Comparison of ENCODE assay signal across 24 mouse cellular contexts in the genomic region with DNA sequence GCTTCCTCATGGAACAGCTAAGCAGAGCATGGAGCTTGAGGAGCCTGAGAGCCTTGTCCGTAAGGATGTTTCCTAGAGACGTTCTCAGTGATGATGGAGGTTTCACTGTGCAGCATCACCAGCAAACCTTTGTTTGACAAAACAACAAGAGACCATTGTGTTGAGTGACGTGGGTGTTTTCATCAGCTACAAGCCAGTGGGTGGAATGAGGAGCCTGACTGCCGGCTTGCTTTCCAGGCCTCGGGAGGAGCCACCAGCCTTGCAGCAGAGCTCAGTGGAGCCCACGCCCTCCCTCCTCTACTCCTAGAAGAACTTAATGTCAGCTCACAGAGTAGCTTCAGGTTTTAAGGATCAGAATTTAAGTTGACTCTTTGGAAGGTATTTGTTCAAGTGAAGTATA. TPM values are rescaled to one million over a fixed set of nuclear protein-coding genes. Genes with fewer than 3 reads are reported as not detected.
DNase-seq lines count a peak whose midpoint lies in the region; ATAC-seq and TF ChIP-seq lines count a peak whose summit lies in the region.
"Had no signal": no experiment of that assay in that cellular context is flagged by ENCODE, and none has a peak within 500 bp of the region (broad histone marks: within the 10 kb centered on the region; RNA-seq: fewer than 3 reads in every experiment).

No protein-coding gene starts in this region.

- H3K27ac ChIP-seq in cerebellum, adult 2 months (ENCODE audit: insufficient read depth, low read length), result 0 out of 2 replicates have a peak overlapping the region, but pooled peaks have one; percentile 5
- peak overlapping the region; percentile 84 for H3K27ac ChIP-seq in layer of hippocampus, adult 2 months
- no peak overlapping the region for H3K27ac ChIP-seq in forebrain, embryonic 14.5 days (ENCODE audit: low read depth, low read length)
- H3K27ac ChIP-seq: forebrain, embryonic 10.5 days; hindbrain, embryonic 15.5 days; intestine, embryonic 15.5 days; liver, embryonic 13.5 days; midbrain, embryonic 12.5 days; stomach, postnatal 0 days had no signal

- 76% methylated on average over 6 of the region's 6 CpGs for WGBS in cerebellum, adult 2 months
- 76% methylated on average over 6 of the region's 6 CpGs for WGBS in forebrain, embryonic 14.5 days

- no peaks in the 10 kb centered on the region for H3K4me1 ChIP-seq in cerebellum, adult 2 months (ENCODE audit: control insufficient read depth, insufficient read depth, low read length)
- no peaks in the 10 kb centered on the region for H3K4me1 ChIP-seq in forebrain, embryonic 14.5 days (ENCODE audit: control insufficient read depth, insufficient read depth, low read length)
- H3K4me1 ChIP-seq: forebrain, embryonic 10.5 days; hindbrain, embryonic 15.5 days; intestine, embryonic 15.5 days; liver, embryonic 13.5 days; midbrain, embryonic 12.5 days had no signal

- no peak overlapping the region for H3K4me2 ChIP-seq in forebrain, embryonic 14.5 days (ENCODE audit: low read length)
- H3K4me2 ChIP-seq: heart, embryonic 11.5 days; hindbrain, embryonic 15.5 days; intestine, embryonic 15.5 days; liver, embryonic 13.5 days; midbrain, embryonic 12.5 days had no signal

- no peaks in the 10 kb centered on the region for H3K27me3 ChIP-seq in cerebellum, adult 2 months (ENCODE audit: control insufficient read depth, insufficient read depth, low read length)
- no peaks in the 10 kb centered on the region for H3K27me3 ChIP-seq in forebrain, embryonic 14.5 days (replicated peaks; ENCODE audit: control insufficient read depth, insufficient read depth, low read length)
- H3K27me3 ChIP-seq: hindbrain, embryonic 15.5 days; intestine, embryonic 15.5 days; liver, embryonic 13.5 days; midbrain, embryonic 12.5 days had no signal

- no peak overlapping the region for H3K4me3 ChIP-seq in cerebellum, adult 2 months (replicated peaks; ENCODE audit: insufficient read depth, low read depth, low read length)
- no peak overlapping the region; the same call in 1 of the 2 replicates for H3K4me3 ChIP-seq in layer of hippocampus, adult 2 months
- H3K4me3 ChIP-seq in forebrain, embryonic 14.5 days (ENCODE audit: low read depth, low read length), result no peak overlapping the region
- H3K4me3 ChIP-seq: forebrain, embryonic 10.5 days; hindbrain, embryonic 15.5 days; intestine, embryonic 15.5 days; liver, embryonic 13.5 days; midbrain, embryonic 12.5 days had no signal

- DNase-seq in cerebellum, adult 2 months, result no peak
- DNase-seq in cerebellum, adult 11-12 months, result no peak
- DNase-seq in layer of hippocampus, adult 2 months (ENCODE audit: low spot score in 2 of 2), result peak; percentile 53 to 73
- no peak for DNase-seq in layer of hippocampus, postnatal 25 days (ENCODE audit: extremely low spot score in 1 of 2, low spot score in 1 of 2)
- DNase-seq in right cerebral cortex, adult 2 months (ENCODE audit: low spot score in 2 of 2), result peak; percentile 48 to 69
- no peak for DNase-seq in right cerebral cortex, postnatal 4 days
- no peak for DNase-seq in forebrain, embryonic 14.5 days (ENCODE audit: low spot score)
- DNase-seq in B cell, adult 2 months, result no peak
- DNase-seq: adrenal gland, postnatal 25 days; cerebellum, postnatal 10 days; forebrain, postnatal 0 days; gastrocnemius, postnatal 14 days; heart, adult 11 months; kidney, adult 8-10 months; kidney, postnatal 10 days; liver, embryonic 13.5 days; lung, adult 2 months; lung, postnatal 14 days had no signal

- H3K9ac ChIP-seq in forebrain, embryonic 14.5 days (ENCODE audit: low read length), result no peak overlapping the region
- H3K9ac ChIP-seq: forebrain, postnatal 0 days; hindbrain, embryonic 15.5 days; intestine, embryonic 15.5 days; liver, embryonic 13.5 days; midbrain, embryonic 12.5 days had no signal

- H3K9me3 ChIP-seq in forebrain, embryonic 14.5 days (replicated peaks; ENCODE audit: control insufficient read depth, low read length), result no peaks in the 10 kb centered on the region
- H3K9me3 ChIP-seq: forebrain, embryonic 10.5 days; hindbrain, embryonic 15.5 days; intestine, embryonic 15.5 days; liver, embryonic 13.5 days; midbrain, embryonic 12.5 days had no signal

- TF ChIP-seq POLR2A in cerebellum, adult 2 months (IDR thresholded peaks at IDR 0.05; ENCODE audit: borderline replicate concordance, insufficient read depth, low read length), result no peak

- ATAC-seq in forebrain, embryonic 14.5 days, result no peak
- ATAC-seq: forebrain, postnatal 0 days; intestine, embryonic 15.5 days had no signal

- H3K36me3 ChIP-seq in forebrain, embryonic 14.5 days (ENCODE audit: control insufficient read depth, insufficient read depth, low read length), result peaks cover 96% of the 10 kb centered on the region

- TF ChIP-seq CTCF in cerebellum, adult 2 months (IDR thresholded peaks at IDR 0.05; ENCODE audit: borderline replicate concordance, insufficient read depth, low read depth, low read length), result no peak
- no peak for TF ChIP-seq CTCF in layer of hippocampus, adult 2 months (conservative IDR thresholded peaks at IDR 0.05)

RNA-seq across cellular contexts. Expression of gene Tkt, which starts 24.8 kb away (rescaled TPM):
- 181 and 183 TPM in 2 replicates for polyA plus RNA-seq in cerebellum, adult 2 months (2012; rRNA removed)
- 100 to 1,000 TPM; 162 to 164 TPM for total RNA-seq in layer of hippocampus, adult 2 months (2021)
- 100 to 1,000 TPM; 159 to 182 TPM for total RNA-seq in layer of hippocampus, postnatal 25 days (2021)
- polyA plus RNA-seq in forebrain, embryonic 14.5 days (2014; fragmentation: Nextera tagmentation; extraction: Ambion mirVana), result 134 and 154 TPM in 2 replicates

RNA-seq across cellular contexts. Expression of gene Cacna1d, which starts 32.1 kb away (rescaled TPM):
- polyA plus RNA-seq in cerebellum, adult 2 months (2012; rRNA removed), result 35.0 and 46.0 TPM in 2 replicates
- 10 to 100 TPM; 51.9 to 52.2 TPM for total RNA-seq in layer of hippocampus, adult 2 months (2021)
- total RNA-seq in layer of hippocampus, postnatal 25 days (2021), result 10 to 100 TPM; 35.9 to 53.8 TPM
- polyA plus RNA-seq in forebrain, embryonic 14.5 days (2014; fragmentation: Nextera tagmentation; extraction: Ambion mirVana), result 4.3 and 5.9 TPM in 2 replicates

RNA-seq across cellular contexts. Expression of gene Dcp1a, which starts 44.0 kb away (rescaled TPM):
- 20.6 and 20.8 TPM in 2 replicates for polyA plus RNA-seq in cerebellum, adult 2 months (2012; rRNA removed)
- total RNA-seq in layer of hippocampus, adult 2 months (2021), result 10 to 100 TPM; 22.7 to 23.0 TPM
- total RNA-seq in layer of hippocampus, postnatal 25 days (2021), result 10 to 100 TPM; 19.4 to 20.2 TPM
- polyA plus RNA-seq in forebrain, embryonic 14.5 days (2014; fragmentation: Nextera tagmentation; extraction: Ambion mirVana), result 12.3 and 14.9 TPM in 2 replicates

Comparison
In these comparisons a context has a peak if more than half of its experiments do, and no peak if none do; other contexts are left out.
1. DNase-seq: peak in layer of hippocampus, adult 2 months (2 of 2) and right cerebral cortex, adult 2 months (2 of 2); none in cerebellum, adult 2 months (0 of 2), cerebellum, adult 11-12 months (single experiment), layer of hippocampus, postnatal 25 days (0 of 2), right cerebral cortex, postnatal 4 days (single experiment), forebrain, embryonic 14.5 days (single experiment) and B cell, adult 2 months (0 of 2).